Mouse (Mus musculus) c-Kit-positive CD71-positive TER-119-positive erythroid progenitor cells, embryonic 14.5 days (primary cell): Measurements from ENCODE around the gene B9d1.

ENCODE experiments used
- DNase-seq: peaks from one replicate; pipeline ENCODE4 v3.0.0-alpha.2; 2013; ENCODE audit warnings: low spot score

B9d1 gene

DNA sequence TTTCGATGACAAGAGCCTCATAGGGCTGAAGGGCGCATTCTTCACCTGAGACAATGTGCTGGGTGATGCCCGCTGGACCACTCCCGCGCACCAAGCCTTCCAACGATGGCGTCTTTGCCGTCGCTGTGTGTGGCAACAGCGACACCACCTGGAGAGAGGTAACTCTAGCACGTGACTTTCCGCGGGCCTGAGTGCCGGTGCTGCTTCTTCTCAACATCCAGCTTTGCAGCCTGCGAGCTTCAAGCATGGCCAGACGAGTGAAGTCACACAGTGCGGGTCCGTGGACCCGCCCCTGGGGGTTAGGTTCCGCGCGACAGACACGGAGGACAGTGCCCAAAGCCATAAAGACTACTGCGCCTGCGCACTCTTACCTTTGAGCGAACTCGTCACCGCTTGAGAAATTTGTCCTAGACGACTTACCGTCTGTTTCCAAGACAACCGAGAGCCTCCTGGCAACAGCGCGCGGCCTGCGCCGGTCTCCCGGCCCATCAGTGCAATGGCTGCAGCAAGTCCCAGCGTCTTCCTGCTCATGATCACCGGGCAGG is at the start of gene B9d1:
Gene B9d1, plus strand, starts transcription at position 432 of the 545 bp plus-strand sequence.
- peak; percentile 95 for DNase-seq

DNA sequence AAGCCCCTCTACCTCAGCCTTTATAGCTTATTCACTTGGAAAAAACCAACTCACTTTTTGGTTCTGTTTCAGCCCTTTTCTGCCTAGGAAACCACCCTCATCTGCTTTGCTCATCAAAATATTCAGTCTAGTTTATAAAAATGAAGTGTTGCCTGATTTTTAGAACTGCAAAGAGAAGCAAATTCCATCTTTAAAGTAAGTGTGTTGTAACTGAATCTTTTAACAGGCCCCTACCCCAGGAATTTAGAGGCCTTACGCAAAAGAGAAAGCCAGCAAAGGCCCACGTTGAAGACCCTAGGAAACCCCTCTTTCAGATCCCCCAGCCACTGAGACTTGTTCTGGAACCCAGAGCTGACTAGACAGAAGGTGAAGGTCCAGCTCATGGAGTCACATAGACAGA is 40.9 kb upstream of the B9d1 start:
- DNase-seq: no peak

DNA sequence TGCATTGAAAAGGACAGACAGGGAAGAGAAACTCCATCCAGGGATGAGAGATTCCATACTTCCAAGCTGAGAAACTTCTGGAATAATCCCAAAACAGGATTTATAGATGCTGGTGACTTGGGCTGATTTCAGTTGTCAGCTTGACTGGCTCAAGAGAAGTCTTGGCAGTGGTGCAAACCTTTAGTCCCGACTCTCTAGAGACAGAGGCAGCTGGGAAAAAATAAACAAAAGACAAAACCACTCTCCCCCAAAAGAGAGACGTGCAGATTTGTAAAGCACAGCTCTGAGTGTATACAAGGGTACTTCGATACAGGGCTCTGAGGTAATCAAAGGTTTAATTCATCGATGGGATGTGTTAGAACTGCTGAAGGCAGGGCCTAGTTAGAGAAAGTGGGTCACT is 39.5 kb upstream of the B9d1 start:
- DNase-seq: no peak

DNA sequence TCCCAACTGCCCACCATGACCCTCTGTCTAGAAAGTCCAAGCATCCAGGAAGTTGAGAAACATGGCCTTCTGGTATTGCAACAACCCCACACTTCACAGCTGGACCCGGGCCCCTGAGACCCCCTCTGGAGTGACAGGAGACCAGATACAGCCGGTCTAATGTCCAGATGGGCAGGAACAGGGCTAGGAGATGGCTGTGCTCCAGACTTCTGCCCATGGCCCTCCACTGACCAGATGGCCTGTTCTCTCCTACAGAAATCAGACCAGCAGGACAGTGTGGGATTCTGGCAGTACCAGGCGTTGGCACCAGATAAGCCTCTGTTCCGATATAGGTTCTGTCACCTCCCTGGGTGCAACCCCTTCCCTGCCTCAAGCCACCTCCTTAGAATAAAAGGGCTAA is 36.4 kb upstream of the B9d1 start:
- DNase-seq: no peak

DNA sequence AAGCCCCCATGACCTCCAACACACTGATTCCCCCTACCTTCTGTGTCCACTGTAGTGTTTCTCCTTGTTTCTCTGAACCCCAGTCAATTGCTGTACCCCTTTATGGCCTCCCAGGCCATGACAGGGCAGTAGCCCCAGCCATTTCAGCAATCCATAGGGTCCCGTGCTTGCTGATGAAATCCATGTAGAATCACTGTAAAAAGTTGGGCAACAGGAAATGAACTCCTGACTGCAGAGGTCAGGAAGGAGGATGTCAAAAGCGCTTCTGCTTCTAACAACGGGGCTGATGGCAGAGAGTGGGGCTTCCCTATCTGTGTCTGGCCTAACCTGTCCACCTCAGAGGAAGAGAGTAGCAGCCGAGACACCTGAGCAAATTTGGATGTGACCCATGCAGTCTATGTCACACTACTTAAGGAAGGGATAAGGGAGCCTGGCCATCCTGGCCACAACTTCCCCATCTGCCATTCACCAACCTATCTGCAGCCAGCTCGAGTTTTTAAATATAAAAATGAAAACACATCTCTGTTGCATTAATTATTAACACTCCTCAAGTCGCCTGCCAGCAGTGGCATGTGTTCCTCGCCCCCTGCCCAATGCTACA is 35.5 kb upstream of the B9d1 start:
- DNase-seq: no peak

DNA sequence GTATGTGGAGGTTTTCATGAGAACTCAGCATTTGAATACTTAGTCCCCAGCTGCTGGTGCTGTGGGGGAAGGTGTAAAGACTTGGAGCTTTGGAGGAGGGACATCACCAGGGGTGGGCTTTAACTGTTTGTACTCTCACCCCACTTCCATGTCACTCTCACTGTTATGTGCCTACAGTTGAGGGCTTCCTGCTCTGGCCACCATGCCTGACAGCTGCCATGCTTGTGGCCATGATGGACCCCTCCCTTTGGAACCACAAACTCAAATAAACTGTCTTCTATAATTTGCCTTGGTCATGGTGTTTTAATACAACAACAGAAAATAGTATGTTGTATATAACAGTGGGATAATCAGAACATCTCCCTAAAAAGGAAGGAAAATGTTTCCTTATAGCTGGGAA is 34.1 kb upstream of the B9d1 start:
- DNase-seq: no peak

DNA sequence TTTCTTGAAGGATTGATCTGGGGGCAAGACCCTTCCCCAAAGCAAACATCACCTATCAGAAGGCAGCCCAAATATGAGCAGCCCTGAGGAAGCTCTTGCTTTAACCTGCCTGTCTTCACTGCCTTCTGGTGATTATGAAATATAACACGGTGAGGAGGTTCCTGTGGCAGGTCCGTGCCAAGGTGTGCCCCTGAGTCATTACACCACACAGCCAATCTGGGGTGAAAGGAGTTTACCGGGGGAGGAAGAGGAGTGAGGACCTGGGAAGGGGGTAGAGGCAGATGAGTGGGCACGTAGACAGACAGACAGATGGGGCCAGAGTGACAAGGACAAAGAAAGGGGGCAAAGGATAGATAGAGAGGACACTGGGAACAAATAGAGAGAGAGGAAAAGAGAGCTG is 31.3 kb upstream of the B9d1 start:
- DNase-seq: no peak

DNA sequence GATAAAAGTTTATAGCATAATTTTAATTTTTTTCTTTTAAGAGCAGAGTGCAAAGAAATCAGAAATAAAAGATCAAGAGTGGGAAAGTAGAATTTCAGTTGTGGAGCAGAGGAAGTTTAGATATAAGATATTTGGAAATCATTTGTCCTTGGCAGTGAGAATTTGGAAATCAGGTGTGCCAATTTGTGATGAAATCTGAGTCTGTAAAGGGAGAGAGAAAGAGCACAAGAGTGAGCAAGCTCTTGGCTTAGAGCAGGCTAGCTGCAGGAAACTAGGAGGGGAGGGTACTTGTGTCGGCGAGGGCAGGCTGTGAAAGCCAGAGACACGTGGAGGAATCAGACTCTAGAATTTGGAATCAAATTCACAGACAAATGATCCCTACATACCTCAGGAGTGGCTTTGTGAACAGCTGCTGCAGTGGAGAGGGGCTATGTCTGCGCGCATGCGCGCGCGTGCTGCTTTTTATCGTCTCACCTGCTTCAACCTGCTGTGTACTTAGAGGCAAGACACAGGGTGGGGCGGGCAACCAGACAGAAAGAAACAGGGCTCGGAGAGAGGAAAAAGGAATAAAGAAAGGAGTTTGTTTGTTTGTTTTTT is 28.1 kb upstream of the B9d1 start:
- DNase-seq: no peak

DNA sequence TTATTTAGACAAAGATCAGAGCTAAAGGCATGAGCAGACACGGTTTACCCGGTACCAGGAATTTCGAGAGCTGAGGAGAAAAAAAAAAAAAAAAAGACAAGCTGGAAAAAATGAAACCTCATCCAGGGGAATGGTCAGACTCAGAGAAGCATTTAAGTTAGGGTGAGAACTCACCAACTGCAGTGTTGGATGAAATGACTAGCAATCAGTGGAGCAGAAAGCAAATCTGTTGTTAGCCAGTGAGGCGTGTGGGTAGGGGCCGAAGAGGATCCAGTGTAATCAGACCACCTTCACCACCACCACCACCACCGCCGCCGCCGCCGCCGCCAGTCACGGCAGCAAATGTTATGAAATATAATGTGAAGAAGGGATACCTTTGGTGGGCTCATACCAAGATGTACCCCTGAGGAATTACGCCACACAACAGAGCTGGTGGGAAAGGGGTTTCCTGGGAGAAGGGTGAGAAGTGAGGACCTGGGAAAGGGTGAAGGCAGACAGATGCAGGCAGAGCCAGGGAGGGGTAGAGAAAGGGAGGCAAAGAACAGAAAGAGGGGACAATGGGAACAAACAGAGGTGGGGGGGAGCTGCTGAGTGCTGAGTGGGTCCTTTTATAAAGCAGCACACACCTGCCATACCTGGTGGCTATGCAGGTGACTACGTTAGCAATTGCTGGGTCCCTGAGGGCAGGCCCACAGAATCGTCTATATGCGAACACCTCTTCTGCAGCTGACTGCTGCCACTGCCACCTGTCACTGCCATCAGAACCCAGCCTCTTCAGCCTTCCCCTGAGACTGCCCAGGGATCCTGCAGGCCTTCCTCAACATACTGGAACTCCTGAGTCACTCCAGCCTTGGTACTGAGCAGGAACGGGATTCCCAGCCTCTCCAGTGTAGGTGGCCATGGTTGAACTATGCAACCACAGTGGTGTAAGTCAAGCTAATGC is 27.1 kb upstream of the B9d1 start:
- DNase-seq: no peak

DNA sequence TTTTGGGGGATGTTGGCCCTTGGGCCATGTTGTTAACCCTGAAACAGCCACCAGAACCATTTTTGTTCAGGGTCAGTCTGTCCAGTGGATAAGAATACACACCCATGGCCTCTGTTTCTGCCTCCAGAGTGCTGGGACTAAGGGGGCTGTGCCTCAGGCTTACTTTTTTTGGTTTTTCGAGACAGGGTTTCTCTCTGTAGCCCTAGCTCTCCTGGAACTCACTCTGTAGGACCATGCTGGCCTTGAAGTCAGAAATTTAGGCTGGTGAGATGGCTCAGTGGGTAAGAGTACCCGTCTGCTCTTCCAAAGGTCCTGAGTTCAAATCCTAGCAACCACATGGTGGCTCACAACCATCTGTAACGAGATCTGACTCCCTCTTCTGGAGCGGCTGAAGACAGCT is 26.2 kb upstream of the B9d1 start:
- no peak for DNase-seq

DNA sequence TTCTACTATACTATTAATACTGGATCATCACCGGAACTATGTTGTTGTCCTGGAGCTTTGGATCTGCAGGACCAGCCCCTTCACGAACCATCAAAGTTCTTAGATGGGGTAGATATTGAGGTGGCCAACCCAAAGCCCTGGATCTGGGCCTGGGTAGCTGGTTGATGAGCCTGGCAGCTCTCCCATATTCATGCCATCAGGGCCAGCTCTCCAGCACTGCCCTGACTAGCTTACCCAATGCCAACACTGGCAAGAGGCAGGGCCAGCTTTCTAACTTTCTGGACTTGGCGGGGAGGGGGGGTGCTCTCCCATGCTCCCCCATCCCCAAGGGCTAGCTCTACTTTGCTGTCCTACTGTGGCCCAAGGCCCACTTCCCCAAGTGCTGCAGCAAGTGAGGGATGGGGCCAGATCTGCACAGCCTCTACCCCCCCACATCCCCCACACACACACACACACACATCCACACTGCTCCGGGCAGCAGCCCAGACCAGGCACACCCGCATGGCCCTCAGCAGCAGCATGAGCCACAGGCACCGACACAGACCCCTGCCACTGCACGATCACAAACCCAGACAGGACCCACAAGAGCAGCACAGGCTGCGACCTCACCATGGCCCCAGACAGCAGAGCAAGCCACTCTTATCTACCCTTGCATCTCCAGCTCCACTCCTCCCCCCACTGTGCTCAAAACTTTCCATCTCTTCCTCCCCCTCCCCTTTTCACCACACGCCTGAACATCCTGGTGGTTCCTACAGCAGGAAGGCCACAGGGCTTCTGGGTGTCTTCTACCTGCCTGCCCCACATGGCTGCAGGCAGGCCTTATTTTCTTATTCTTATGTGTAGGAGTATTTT is 23.5 kb upstream of the B9d1 start:
- no peak for DNase-seq

DNA sequence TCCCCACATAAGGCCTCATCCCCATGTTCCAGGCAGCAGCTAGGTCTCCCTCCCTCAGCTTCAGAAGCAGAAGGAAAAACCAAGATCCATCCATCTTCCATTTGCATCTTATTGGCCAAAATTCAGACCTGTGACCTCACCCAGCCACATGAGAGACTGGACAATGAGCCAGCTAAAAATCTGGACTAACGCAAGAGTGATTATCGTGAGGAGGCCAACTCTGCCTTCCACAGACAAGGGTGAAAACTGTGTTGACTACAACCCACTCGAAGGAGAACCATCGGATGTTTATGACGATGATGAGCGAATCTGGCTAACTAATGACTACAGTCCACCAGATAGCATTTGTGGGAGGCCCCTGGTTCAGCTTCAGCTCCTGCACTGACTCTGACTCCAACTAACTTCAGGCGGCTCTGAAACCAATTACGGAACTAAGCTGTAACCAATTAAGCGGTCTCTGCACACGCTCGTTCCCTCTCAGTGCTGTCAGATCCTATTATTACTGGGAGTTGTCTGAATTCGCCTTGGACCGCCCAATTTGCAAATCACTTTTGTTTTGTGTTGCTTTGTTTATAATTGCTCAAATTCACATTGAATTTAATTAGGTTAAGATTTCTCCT is 21.6 kb upstream of the B9d1 start:
- DNase-seq: no peak

DNA sequence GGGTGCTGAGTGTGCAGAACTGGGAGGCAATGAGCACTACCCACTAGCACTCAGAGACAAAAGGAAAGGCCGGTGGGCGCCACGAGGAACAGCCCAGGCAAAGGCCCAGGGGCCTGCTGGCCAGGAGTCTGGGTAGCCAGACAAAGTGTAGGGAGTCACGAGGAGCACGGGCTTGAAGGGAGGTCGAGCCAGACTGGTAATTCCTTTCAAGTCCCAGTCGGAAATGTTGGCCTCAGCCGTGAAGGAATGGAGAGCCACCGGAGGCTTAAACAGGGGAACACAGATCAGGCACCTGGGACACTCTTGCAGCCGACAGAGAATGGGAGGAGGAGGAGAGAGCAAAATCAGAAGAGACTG is 20.7 kb upstream of the B9d1 start:
- no peak for DNase-seq

DNA sequence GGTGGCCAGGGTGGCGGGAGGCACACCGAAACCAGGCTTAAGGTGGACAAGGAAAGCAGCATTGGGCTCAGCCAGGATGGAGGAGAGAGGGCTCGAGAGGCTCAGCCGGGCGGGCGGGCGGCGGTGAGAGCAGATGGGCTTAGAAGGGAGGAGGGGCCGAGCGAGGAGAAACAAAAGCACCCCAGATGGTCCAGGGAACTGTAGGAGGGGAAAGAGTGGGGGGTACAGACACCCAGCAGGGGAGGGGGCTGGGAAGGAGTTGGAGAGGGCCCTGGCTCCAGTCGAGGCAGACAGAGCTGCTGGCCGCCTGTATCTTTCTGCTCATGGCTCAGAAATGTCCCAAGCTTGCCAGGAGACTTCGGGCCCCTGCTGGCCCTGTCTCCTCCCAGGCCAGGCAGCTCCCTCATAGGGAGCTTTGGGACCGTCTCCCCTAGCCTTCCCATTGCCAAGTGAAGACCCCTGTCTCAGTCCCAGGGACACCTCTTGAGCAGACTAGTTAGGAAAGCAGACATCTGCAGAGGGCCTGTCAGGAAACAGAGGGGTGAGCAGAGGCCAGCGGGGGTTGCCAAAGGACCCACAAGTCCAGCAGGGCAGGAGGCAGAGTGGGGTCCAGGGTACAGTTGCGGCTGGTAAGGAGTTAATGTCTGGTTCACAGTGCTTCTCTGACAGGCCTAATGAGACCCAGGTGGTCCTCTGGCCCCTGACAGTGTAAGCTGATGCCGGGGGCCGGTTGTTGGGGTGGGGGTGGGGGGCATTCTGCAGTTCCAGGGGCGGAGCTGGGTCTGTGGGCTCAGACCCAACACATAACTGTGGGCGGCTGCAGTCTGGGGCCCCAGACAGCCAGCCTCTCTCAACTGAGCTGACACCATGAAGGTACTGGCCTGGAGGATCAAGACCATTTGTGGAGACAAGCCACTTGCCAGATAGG is 20.1 kb upstream of the B9d1 start, which contains the start of gene Mfap4:
Gene Mfap4, plus strand, starts transcription at position 819 of the 928 bp plus-strand sequence.
- DNase-seq: no peak

DNA sequence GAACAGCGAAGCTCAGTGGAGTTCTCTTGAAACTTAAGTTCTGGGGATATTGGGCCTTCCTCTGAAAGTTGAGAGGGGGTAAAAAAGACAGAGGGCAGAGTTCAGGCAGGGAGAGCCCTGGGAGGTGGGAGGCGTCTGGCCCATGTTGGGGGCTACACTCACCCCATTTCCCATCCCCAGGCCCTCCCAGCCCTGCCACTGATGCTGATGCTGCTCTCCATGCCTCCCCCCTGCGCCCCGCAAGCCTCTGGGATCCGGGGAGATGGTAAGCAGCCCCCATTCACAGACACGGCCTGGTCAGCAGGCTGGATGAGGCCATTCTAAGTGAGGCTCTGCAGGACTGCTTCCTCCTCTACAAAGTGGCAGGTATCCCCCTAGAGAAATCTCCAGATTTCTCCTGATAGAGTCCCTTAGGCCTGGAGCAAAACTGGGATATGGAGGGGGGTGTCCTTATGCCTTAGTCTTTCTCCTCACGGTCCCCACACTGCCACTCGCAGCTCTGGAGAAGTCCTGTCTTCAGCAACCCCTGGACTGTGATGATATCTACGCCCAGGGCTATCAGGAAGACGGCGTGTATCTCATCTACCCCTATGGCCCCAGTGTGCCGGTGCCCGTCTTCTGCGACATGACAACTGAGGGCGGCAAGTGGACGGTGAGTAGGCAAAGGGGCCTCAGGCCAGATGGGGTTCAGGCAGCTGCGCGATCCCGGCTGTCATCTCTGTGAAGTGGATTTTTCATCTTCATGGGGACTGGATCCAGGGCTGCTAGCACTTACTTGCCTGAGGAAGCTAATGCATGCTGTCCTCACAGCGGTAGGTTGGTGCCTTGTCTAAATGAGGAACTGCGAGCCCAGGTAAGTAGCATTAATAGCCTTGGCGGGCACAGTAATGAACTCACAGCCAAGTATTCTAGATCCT is 19.1 kb upstream of the B9d1 start:
- no peak for DNase-seq

DNA sequence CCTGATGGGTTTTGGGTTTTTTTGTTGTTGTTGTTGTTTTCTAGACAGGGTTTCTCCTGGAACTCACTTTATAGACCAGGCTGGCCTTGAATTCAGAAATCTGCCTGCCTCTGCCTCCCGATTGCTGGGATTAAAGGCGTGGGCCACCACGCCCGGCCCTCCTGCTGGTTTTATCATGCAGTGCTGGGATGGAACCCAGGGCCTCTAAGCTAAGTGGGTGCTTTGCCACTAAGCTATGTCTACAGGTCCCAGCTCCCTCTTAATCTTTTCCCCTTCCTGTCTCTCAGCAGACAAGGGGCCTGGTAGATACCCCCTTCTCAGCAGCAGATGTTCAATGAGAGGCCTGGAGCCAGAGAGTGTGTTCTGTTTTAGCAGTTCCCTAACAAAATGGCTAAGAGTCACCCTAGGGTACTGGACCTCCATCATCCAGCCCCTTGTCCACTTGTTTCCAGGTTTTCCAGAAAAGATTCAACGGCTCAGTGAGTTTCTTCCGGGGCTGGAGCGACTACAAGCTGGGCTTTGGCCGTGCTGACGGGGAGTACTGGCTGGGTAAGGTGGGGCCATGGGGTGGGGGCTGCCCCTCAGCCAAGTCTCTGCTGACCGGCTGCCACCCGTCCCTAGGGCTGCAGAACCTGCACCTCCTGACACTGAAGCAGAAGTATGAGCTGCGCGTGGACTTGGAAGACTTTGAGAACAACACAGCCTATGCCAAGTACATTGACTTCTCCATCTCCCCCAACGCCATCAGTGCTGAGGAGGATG is 18.3 kb upstream of the B9d1 start:
- DNase-seq: no peak

DNA sequence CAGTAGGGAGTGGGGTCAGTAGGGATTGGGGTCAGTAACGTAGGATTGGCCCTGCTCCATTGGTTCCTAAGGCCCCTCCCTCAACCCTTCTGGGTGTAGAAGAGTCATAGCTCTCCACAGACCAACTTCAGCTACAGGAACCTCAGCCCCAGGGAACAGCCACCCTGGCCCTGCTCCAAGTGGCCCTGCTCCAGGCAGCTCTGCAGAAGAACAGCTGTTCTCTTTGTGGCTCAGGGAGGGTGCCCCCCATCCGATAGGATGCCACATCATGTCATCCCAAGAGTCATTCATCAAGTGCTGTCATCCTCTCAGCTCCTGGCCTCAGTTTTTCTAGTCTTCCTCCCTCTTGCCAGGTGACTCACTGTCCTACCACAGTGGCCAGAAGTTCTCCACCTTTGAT is 17.5 kb upstream of the B9d1 start:
- no peak for DNase-seq

DNA sequence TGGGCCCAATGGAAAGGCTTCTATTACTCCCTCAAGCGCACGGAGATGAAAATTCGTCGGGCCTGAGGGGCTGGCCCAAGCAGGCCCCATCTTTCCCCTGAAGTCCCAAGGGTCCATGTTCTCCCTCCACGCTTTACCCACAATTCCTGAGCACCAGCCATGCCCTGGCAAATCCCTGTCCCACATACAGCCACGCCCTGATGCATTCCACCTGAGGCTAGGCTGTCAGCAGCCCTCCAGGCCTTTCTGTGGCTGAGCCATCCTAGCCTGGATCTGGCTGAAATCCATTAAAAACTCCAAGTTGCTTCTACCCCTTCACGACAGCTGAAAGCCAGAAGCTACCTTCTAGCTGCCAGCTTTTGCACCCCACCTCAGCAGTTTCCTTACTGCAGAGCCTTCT is 17.0 kb upstream of the B9d1 start:
- no peak for DNase-seq

DNA sequence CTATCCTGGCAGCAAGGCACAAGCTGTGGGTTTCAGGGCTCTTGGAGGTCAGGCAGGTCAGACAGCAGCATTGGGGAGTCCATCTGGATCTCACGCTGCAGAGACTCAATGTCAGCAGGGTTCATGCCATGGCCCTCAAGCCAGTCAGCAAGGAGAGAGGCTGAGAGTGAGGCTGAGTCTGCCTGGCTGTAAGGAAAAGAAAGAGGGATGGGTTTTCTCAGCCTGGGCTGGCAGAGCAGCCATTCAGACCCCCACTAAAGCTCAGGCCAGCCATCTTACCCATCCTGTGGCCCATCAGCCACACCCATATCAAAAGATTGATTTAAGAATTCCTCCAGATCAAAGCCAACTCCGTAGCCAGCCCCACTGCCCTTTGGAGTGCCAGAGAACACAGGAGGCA is 15.9 kb upstream of the B9d1 start:
- DNase-seq: no peak
